Mouse (Mus musculus) intestine, embryonic 16.5 days (tissue): ENCODE measurements around the gene Pabpc4. TPM values are rescaled to one million over a fixed set of nuclear protein-coding genes. Genes with fewer than 3 reads are reported as not detected.

Experiments used
- ATAC-seq: fragments of 200-750 bp; cut with Nextera tagmentation; 2 replicates; pipeline ENCODE4 v1.8.0; 2017; ENCODE audit warnings: moderate TSS enrichment, moderate library complexity
- H3K27ac ChIP-seq: fragments of 300-500 bp; sonication (generic); 2 replicates; pipeline ENCODE4 v1.5.1; 2014; ENCODE audit warnings: mild to moderate bottlenecking, low read length
- H3K27me3 ChIP-seq: fragments of 300-500 bp; sonication (generic); replicated peaks from 2 replicates; pipeline ENCODE4 v1.6.1; 2014; ENCODE audit warnings: low read length, control low read depth, mixed read lengths; ENCODE audit not compliant: control insufficient read depth, insufficient read depth
- H3K36me3 ChIP-seq: fragments of 300-500 bp; sonication (generic); 2 replicates; pipeline ENCODE4 v1.6.1; 2014; ENCODE audit warnings: low read length, control low read depth; ENCODE audit not compliant: control insufficient read depth, insufficient read depth
- H3K4me1 ChIP-seq: fragments of 300-500 bp; sonication (generic); 2 replicates; pipeline ENCODE4 v1.6.1; 2014; ENCODE audit warnings: low read length, control low read depth, mixed read lengths; ENCODE audit not compliant: control insufficient read depth, insufficient read depth
- H3K4me2 ChIP-seq: fragments of 300-500 bp; sonication (generic); 2 replicates; pipeline ENCODE4 v1.6.1; 2014; ENCODE audit warnings: low read depth, low read length, control low read depth
- H3K4me3 ChIP-seq: fragments of 300-500 bp; sonication (generic); 2 replicates; pipeline ENCODE4 v1.5.1; 2014; ENCODE audit warnings: mild to moderate bottlenecking, low read length
- H3K9ac ChIP-seq: fragments of 300-500 bp; sonication (generic); 2 replicates; pipeline ENCODE4 v1.6.1; 2014; ENCODE audit warnings: low read depth, low read length
- H3K9me3 ChIP-seq: fragments of 300-500 bp; sonication (generic); 2 replicates; pipeline ENCODE4 v1.6.1; 2016; ENCODE audit warnings: low read length, control low read depth; ENCODE audit not compliant: control insufficient read depth
- WGBS: fragments of 180-500 bp; shearing (Covaris S2); extraction: QIAGEN DNeasy Blood & Tissue Kit; methylation state at CpG from one replicate; pipeline ENCODE4 v1.1.7; 2014; 5-methylcytosine and 5-hydroxymethylcytosine counted together
- polyA plus RNA-seq: library from polyadenylated mRNA; unstranded; fragments of >200 nt; fragmentation: Nextera tagmentation; extraction: Ambion mirVana; gene quantifications from 2 replicates; pipeline ENCODE4 v1.2.1, GENCODE M21; 2015

Gene Pabpc4
- polyA plus RNA-seq, 1 experiment from 2014 or later, result 36.7 TPM

GRCm38 (mm10) chr4:123228270-123228669 is 33.9 kb upstream of the Pabpc4 start:
- 33% methylated on average over 2 of the region's 2 CpGs for WGBS
- Histone ChIP-seq H3K9me3 (no peaks in the 10 kb centered on the region), H3K27ac (peak overlapping the region; percentile 20), H3K4me2 (no peak overlapping the region), H3K27me3 (no peaks in the 10 kb centered on the region), H3K4me3 (no peak overlapping the region), H3K4me1 (peaks cover 32% of the 10 kb centered on the region), H3K36me3 (no peaks in the 10 kb centered on the region), H3K9ac (no peak overlapping the region)
- ATAC-seq, result peak; percentile 19; the same call in 1 of the 2 replicates

- no peak overlapping the region for H3K4me2 ChIP-seq
- WGBS, result 53% methylated on average over 11 of the region's 11 CpGs
- H3K27me3 ChIP-seq, result no peaks in the 10 kb centered on the region
- no peak overlapping the region for H3K4me3 ChIP-seq
- H3K9ac ChIP-seq, result no peak overlapping the region
- no peaks in the 10 kb centered on the region for H3K9me3 ChIP-seq
- peaks cover 39% of the 10 kb centered on the region for H3K4me1 ChIP-seq
- ATAC-seq, result no peak
- H3K27ac ChIP-seq, result no peak overlapping the region
- no peaks in the 10 kb centered on the region for H3K36me3 ChIP-seq
These were observed 33.0 kb upstream of the Pabpc4 start for GRCm38 (mm10) chr4:123229166-123229565.

DNA sequence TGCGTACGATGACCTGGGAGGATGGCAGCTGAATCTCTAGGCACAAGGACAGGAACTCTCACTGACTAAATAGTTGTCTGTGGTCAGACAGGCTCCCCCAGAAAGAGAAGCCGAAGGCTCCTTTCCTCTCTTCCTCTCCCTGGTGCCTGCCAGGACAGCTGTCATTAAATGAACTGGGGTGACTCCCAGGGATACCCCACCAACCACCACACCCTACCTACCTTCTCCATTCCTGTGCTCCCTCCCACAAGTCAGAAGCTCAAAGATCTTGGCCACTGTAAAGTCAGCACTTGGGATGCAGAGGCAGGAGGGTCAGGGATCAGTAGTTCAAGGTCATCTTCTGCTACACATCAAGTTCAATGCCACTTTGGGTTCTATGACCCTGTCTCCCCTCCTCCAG is 29.3 kb upstream of the Pabpc4 start:
- Histone ChIP-seq H3K36me3 (no peaks in the 10 kb centered on the region), H3K4me1 (peaks cover 28% of the 10 kb centered on the region), H3K27ac (no peak overlapping the region), H3K4me2 (no peak overlapping the region), H3K27me3 (no peaks in the 10 kb centered on the region), H3K9me3 (no peaks in the 10 kb centered on the region), H3K4me3 (no peak overlapping the region), H3K9ac (no peak overlapping the region)
- ATAC-seq, result no peak
- 74% methylated on average over 3 of the region's 3 CpGs for WGBS

- no peaks in the 10 kb centered on the region for H3K36me3 ChIP-seq
- peak within 1 kb of the TSS; percentile 63 for H3K9ac ChIP-seq
- no peaks in the 10 kb centered on the region for H3K9me3 ChIP-seq
- no peaks in the 10 kb centered on the region for H3K27me3 ChIP-seq
- peak within 1 kb of the TSS; percentile 86 for H3K4me2 ChIP-seq
- WGBS, result 2% methylated on average over 52 of the region's 52 CpGs
- peaks cover 21% of the 10 kb centered on the region for H3K4me1 ChIP-seq
- peak within 1 kb of the TSS; percentile 53 for H3K4me3 ChIP-seq
- ATAC-seq, result peak; percentile 84
- 0 out of 2 replicates have a peak within 1 kb of the TSS, but pooled peaks have one; percentile 3 for H3K27ac ChIP-seq
These were observed 28.6 kb upstream of the Pabpc4 start, which contains the start of gene Heyl for GRCm38 (mm10) chr4:123233492-123234084. Gene Heyl, plus strand, starts transcription at chr4:123233556.

DNA sequence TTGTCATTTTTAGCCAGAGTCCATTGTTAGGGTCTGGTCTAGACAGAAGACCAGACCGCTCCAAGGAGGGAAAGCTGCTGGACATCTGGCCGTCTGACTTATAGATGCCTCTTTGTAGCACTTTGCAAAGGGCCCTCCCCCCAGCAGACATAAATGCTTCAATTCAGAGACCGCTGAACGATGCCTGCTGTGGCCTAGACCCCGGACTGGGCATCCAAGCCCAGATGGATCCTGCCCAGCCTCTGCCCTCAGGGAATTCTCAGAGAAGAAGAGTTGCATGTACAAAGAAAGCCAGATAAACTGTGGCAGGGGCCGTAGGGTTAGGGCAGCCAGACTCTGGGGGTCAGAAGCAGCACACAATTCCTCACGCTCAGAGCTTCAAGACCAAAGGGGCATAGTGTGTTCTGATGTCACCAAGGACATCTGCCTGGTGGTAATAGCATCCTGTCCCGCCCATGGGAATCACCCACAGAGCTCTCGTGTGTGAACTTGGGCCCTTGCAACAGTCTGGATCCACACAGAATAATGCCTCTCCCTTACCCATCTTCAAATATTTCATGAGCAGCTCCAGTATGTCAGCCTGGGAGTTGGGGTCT is 26.2 kb upstream of the Pabpc4 start:
- Histone ChIP-seq H3K27ac (peak overlapping the region; percentile 12; the same call in 1 of the 2 replicates), H3K4me3 (no peak overlapping the region), H3K27me3 (no peaks in the 10 kb centered on the region; the same call in 1 of the 2 replicates), H3K4me2 (peak overlapping the region; percentile 8; the same call in 1 of the 2 replicates), H3K4me1 (peaks cover 12% of the 10 kb centered on the region; the same call in 1 of the 2 replicates), H3K36me3 (no peaks in the 10 kb centered on the region), H3K9ac (0 out of 2 replicates have a peak overlapping the region, but pooled peaks have one; percentile 36), H3K9me3 (no peaks in the 10 kb centered on the region)
- 67% methylated on average over 9 of the region's 9 CpGs for WGBS
- no peak for ATAC-seq

- H3K27ac ChIP-seq, result peak overlapping the region; percentile 12; the same call in 1 of the 2 replicates
- no peak overlapping the region for H3K4me2 ChIP-seq
- H3K4me1 ChIP-seq, result peaks cover 12% of the 10 kb centered on the region; the same call in 1 of the 2 replicates
- H3K4me3 ChIP-seq, result no peak overlapping the region
- ATAC-seq, result no peak
- H3K27me3 ChIP-seq, result no peaks in the 10 kb centered on the region; the same call in 1 of the 2 replicates
- H3K9ac ChIP-seq, result 0 out of 2 replicates have a peak overlapping the region, but pooled peaks have one; percentile 36
- 75% methylated on average over 13 of the region's 13 CpGs for WGBS
- H3K36me3 ChIP-seq, result no peaks in the 10 kb centered on the region
- no peaks in the 10 kb centered on the region for H3K9me3 ChIP-seq
These were observed 25.6 kb upstream of the Pabpc4 start for GRCm38 (mm10) chr4:123236431-123237031.

DNA sequence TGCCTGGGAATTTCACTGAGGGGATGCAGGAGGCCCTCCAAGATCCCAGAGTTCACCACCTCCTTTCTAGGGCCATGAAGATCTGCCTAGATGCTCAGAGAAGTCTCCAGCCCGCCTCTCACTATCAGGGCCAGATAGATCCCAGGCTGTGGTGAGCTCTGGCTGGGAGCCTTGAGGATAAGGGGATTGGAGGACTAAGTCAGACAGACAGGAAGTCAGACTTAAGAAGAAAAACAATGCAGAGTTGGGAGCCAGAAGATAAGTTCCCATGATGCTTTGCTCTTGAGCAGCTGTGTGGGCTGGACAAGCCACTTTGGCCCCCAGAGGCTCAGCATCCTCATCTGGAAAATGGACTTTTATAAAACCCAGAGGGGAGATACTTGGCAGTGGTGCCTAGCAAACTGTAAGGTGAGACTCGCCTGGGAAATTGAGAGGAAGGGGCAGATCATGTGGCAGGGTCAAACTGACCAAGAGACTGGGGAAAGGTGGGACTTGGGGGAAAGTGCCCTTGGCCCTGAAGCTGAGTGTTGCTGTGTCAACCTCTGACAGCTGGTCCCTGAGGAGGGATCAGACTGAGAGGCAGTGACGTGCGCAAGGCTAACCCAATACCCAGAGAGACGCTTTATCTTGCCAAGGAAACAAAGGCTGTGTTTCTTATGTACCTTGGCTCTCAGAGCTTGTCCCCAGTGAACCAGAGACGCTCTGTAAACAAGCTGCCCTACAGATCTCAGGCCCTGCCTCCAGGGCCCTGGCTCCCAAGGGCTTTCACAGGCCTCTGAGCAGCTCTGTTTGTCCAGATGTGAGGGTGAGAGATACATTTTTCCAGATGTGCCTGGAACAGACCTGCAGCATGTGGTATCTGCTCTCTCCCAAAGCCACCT is 24.5 kb upstream of the Pabpc4 start:
- Histone ChIP-seq H3K27me3 (no peaks in the 10 kb centered on the region; the same call in 1 of the 2 replicates), H3K9ac (no peak overlapping the region), H3K4me2 (no peak overlapping the region), H3K36me3 (0 out of 2 replicates have a peak, but pooled peaks cover 2% of the 10 kb centered on the region), H3K9me3 (no peaks in the 10 kb centered on the region), H3K4me3 (no peak overlapping the region), H3K4me1 (peaks cover 12% of the 10 kb centered on the region; the same call in 1 of the 2 replicates), H3K27ac (peak overlapping the region; percentile 38)
- no peak for ATAC-seq
- WGBS, result 64% methylated on average over 6 of the region's 6 CpGs

- 8% methylated on average over 56 of the region's 58 CpGs for WGBS
- Histone ChIP-seq H3K9ac (peak overlapping the region; percentile 63), H3K4me1 (0 out of 2 replicates have a peak, but pooled peaks cover 3% of the 10 kb centered on the region), H3K36me3 (0 out of 2 replicates have a peak, but pooled peaks cover 2% of the 10 kb centered on the region), H3K9me3 (no peaks in the 10 kb centered on the region), H3K27ac (peak overlapping the region; percentile 53), H3K27me3 (no peaks in the 10 kb centered on the region; the same call in 1 of the 2 replicates), H3K4me3 (peak overlapping the region; percentile 39), H3K4me2 (peak overlapping the region; percentile 59)
- peak; percentile 81 for ATAC-seq
These were observed 22.6 kb upstream of the Pabpc4 start for GRCm38 (mm10) chr4:123239361-123240203.
